Mouse (Mus musculus): ENCODE measurements around the gene Me1. TPM values are rescaled to one million over a fixed set of nuclear protein-coding genes. Genes with fewer than 3 reads are reported as not detected.

Me1 gene
- polyA plus RNA-seq, 1 experiment from 2014 or later, result 21.7 TPM

DNA sequence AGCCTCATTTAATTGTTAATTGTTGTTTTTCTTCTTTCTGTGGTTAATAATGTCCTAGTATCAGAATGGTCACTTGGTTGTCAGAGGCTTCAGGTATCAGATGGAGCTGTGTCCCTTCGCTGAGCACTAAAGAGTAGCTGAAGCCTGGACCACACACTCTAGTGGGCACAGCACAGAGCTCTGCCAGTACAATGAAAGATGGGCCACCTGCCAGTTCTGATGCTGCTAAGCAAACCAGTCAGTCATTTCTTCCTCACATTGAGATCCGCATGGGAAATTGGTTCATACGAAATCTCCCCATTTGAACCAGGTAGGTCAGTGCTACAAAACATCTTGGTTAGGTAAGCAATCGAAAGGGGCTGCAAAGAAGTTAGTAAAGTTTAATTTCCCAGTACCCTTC, 141.1 kb downstream of the Me1 start:
- Histone ChIP-seq H3K27me3 (ENCODE audit: insufficient read depth, low read length) (no peaks in the 10 kb centered on the region), H3K27ac (no peak overlapping the region), H3K4me3 (replicated peaks; ENCODE audit: low read depth, low read length) (no peak overlapping the region), H3K9ac (ENCODE audit: low read depth, low read length) (no peak overlapping the region), H3K4me1 (replicated peaks; ENCODE audit: insufficient read depth, low read length) (no peaks in the 10 kb centered on the region), H3K36me3 (ENCODE audit: insufficient read depth, low read length) (peaks cover 30% of the 10 kb centered on the region), H3K9me3 (replicated peaks; ENCODE audit: low read length) (no peaks in the 10 kb centered on the region), H3K4me2 (ENCODE audit: low read length) (no peak overlapping the region)
- no peak for TF ChIP-seq CTCF (IDR thresholded peaks at IDR 0.05; ENCODE audit: low read depth)
- DNase-seq (ENCODE audit: low spot score), result no peak
- no peak for ATAC-seq (replicated peaks; ENCODE audit: low FRiP score, low read depth)
- WGBS, result 80% methylated on average over 4 of the region's 4 CpGs

DNA sequence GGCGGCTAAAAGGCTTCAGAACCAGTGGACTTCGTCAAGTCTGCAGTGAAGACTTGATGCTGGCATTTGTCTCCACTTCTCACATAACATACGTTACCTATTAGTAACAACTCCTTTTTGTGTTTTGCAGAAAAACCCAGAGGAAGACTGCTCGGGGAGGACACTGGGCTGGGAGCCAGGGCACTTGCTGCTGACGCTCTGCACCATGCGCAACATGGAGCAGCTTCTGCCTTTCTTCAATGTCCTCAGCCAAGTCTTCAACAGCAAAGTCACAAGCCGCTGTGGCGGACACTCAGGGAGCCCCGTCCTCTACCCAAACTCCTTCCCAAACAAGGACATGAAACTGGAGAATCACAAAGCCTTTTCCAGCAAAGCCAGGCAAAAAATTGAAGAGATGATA, 141.9 kb downstream of the Me1 start:
- peaks cover 25% of the 10 kb centered on the region for H3K36me3 ChIP-seq (ENCODE audit: insufficient read depth, low read length)
- no peaks in the 10 kb centered on the region for H3K9me3 ChIP-seq (replicated peaks; ENCODE audit: low read length)
- no peak for ATAC-seq (replicated peaks; ENCODE audit: low FRiP score, low read depth)
- H3K9ac ChIP-seq (ENCODE audit: low read depth, low read length), result no peak overlapping the region
- no peaks in the 10 kb centered on the region for H3K4me1 ChIP-seq (replicated peaks; ENCODE audit: insufficient read depth, low read length)
- no peak for TF ChIP-seq CTCF (IDR thresholded peaks at IDR 0.05; ENCODE audit: low read depth)
- no peak for DNase-seq (ENCODE audit: low spot score)
- H3K27ac ChIP-seq, result no peak overlapping the region
- WGBS, result 85% methylated on average over 9 of the region's 9 CpGs
- H3K27me3 ChIP-seq (ENCODE audit: insufficient read depth, low read length), result no peaks in the 10 kb centered on the region
- H3K4me3 ChIP-seq (replicated peaks; ENCODE audit: low read depth, low read length), result no peak overlapping the region
- H3K4me2 ChIP-seq (ENCODE audit: low read length), result no peak overlapping the region

DNA sequence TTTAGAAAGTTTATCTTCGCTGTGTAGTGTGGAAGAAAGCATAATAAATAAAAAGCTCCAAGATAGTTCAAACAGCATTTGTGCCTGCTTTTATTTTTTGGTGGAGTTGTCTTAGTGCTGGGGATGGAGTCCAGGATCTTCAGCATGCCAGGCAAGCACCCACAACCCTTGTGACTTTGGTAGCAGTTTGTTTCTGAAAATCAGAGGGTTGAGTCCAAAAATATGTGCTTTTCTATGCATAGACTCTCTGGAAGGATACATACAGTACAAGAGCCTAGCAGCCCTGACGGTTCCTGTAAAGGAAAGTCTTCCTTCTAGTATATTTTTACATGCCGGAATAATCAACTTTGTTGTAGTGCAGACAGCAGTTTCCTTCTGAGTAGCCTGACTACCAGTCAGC, 145.0 kb downstream of the Me1 start:
- H3K9ac ChIP-seq (ENCODE audit: low read depth, low read length), result no peak overlapping the region
- H3K4me1 ChIP-seq (replicated peaks; ENCODE audit: insufficient read depth, low read length), result no peaks in the 10 kb centered on the region
- H3K27me3 ChIP-seq (ENCODE audit: insufficient read depth, low read length), result no peaks in the 10 kb centered on the region
- WGBS, result 87% methylated on average over 3 of the region's 3 CpGs
- no peak overlapping the region for H3K27ac ChIP-seq
- no peaks in the 10 kb centered on the region for H3K9me3 ChIP-seq (replicated peaks; ENCODE audit: low read length)
- H3K4me3 ChIP-seq (replicated peaks; ENCODE audit: low read depth, low read length), result no peak overlapping the region
- TF ChIP-seq CTCF (IDR thresholded peaks at IDR 0.05; ENCODE audit: low read depth), result no peak
- ATAC-seq (replicated peaks; ENCODE audit: low FRiP score, low read depth), result no peak
- H3K36me3 ChIP-seq (ENCODE audit: insufficient read depth, low read length), result peaks cover 18% of the 10 kb centered on the region; the same call in 1 of the 2 replicates
- no peak overlapping the region for H3K4me2 ChIP-seq (ENCODE audit: low read length)
- no peak for DNase-seq (ENCODE audit: low spot score)

DNA sequence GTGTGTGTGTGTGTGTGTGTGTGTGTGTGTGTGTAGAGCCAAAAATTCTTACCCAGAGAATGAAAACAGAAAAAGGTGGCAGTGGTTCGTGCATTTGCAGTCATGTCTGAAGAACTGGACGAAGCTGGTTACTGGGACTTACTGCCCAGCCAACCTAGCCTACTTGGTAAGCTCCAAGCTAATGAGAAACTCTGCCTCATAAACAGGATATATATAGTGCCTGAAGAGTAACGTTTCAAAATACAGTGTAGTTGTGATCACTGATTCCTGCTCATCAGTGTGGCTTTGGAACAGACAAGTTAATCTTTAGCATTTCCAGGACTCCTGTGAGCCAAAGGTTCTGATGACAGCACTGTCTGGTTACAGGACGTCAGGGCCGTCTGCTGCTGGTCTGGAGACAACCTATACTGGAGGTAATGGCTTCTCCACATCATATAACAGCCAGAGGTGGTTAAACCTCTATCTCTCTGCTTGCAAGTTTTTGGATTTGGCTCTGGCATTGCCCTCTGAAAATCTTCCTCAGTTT, 146.1 kb downstream of the Me1 start:
- no peaks in the 10 kb centered on the region for H3K27me3 ChIP-seq (ENCODE audit: insufficient read depth, low read length)
- H3K4me2 ChIP-seq (ENCODE audit: low read length), result no peak overlapping the region
- 73% methylated on average over 5 of the region's 5 CpGs for WGBS
- peak; percentile 9 for DNase-seq (ENCODE audit: low spot score)
- peak; percentile 74; the same call in 1 of the 2 replicates for ATAC-seq (replicated peaks; ENCODE audit: low FRiP score, low read depth)
- H3K9ac ChIP-seq (ENCODE audit: low read depth, low read length), result no peak overlapping the region
- H3K36me3 ChIP-seq (ENCODE audit: insufficient read depth, low read length), result peaks cover 20% of the 10 kb centered on the region; the same call in 1 of the 2 replicates
- no peak for TF ChIP-seq CTCF (IDR thresholded peaks at IDR 0.05; ENCODE audit: low read depth)
- H3K9me3 ChIP-seq (replicated peaks; ENCODE audit: low read length), result no peaks in the 10 kb centered on the region
- H3K27ac ChIP-seq, result no peak overlapping the region
- no peaks in the 10 kb centered on the region for H3K4me1 ChIP-seq (replicated peaks; ENCODE audit: insufficient read depth, low read length)
- no peak overlapping the region for H3K4me3 ChIP-seq (replicated peaks; ENCODE audit: low read depth, low read length)

DNA sequence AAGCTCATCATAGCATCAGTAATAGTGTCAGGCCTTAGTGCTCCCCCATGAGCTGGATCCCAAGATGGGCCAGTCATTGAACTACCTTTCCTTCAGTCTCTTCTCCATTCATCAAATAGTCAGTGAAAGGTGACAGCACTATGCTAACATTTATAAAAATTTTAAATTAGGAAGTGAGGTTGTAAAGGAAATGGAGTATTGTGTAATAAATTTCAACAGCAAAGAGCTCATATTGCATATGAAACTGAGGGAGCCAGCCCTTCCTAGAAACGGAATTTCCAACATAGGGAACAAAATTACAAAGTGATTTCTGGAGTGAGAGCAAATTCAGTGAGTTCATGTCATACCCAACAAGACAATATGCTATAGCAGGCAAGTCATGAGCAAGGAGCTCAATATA, 151.2 kb downstream of the Me1 start:
- H3K4me1 ChIP-seq (replicated peaks; ENCODE audit: insufficient read depth, low read length), result no peaks in the 10 kb centered on the region
- peaks cover 27% of the 10 kb centered on the region for H3K36me3 ChIP-seq (ENCODE audit: insufficient read depth, low read length)
- H3K27me3 ChIP-seq (ENCODE audit: insufficient read depth, low read length), result no peaks in the 10 kb centered on the region
- WGBS, result 67% methylated on average over 1 of the region's 1 CpGs
- no peak for TF ChIP-seq CTCF (IDR thresholded peaks at IDR 0.05; ENCODE audit: low read depth)
- no peak for DNase-seq (ENCODE audit: low spot score)
- ATAC-seq (replicated peaks; ENCODE audit: low FRiP score, low read depth), result no peak
- H3K9ac ChIP-seq (ENCODE audit: low read depth, low read length), result no peak overlapping the region
- H3K4me3 ChIP-seq (replicated peaks; ENCODE audit: low read depth, low read length), result no peak overlapping the region
- no peaks in the 10 kb centered on the region for H3K9me3 ChIP-seq (replicated peaks; ENCODE audit: low read length)
- H3K27ac ChIP-seq, result no peak overlapping the region
- H3K4me2 ChIP-seq (ENCODE audit: low read length), result no peak overlapping the region

DNA sequence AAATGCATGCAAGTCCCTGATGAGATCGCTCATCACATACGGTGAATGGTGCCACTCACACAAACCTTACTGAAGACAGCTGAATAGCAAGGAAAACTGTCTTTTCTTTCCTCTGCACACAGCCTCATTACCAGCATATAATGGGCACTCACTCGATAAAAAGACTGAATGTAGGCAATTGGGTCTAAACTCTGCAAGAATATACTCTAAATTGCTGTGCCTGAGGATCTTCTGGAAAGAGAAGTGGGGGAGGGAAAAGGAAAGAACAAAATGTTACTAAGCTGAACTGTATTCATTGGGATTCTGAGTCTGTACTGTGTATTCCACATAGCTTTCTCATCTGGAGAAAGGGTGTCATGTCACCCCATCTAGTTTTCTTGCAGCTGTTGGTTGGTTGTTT, 152.3 kb downstream of the Me1 start:
- no peak for ATAC-seq (replicated peaks; ENCODE audit: low FRiP score, low read depth)
- Histone ChIP-seq H3K4me1 (replicated peaks; ENCODE audit: insufficient read depth, low read length) (no peaks in the 10 kb centered on the region), H3K9me3 (replicated peaks; ENCODE audit: low read length) (no peaks in the 10 kb centered on the region), H3K4me2 (ENCODE audit: low read length) (no peak overlapping the region), H3K27ac (no peak overlapping the region), H3K27me3 (ENCODE audit: insufficient read depth, low read length) (no peaks in the 10 kb centered on the region), H3K4me3 (replicated peaks; ENCODE audit: low read depth, low read length) (no peak overlapping the region), H3K36me3 (ENCODE audit: insufficient read depth, low read length) (peaks cover 24% of the 10 kb centered on the region), H3K9ac (ENCODE audit: low read depth, low read length) (no peak overlapping the region)
- DNase-seq (ENCODE audit: low spot score), result no peak
- 93% methylated on average over 3 of the region's 3 CpGs for WGBS
- TF ChIP-seq CTCF (IDR thresholded peaks at IDR 0.05; ENCODE audit: low read depth), result no peak

DNA sequence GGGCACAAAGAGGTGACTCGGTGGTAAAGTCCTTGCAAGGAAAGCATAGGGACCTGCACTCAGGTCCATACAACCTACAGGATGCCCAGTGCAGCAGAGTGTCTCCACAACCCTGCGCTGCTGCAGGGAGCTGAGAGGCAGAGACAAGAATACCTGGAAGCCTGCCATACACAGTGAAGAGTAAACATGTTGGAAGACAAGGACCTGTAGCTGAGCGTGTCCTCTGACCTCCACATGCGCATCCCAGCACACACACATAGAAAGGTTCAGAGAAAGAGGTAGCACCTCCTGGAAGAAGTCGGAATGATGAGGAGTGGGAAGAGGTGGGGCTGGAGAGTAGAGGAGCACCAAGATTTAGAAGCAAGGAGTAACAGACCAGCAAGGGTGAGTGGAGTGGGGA, 161.7 kb downstream of the Me1 start:
- DNase-seq (ENCODE audit: low spot score) (no peak), ATAC-seq (replicated peaks; ENCODE audit: low FRiP score, low read depth) (no peak)
- Histone ChIP-seq H3K27ac (no peak overlapping the region), H3K9ac (ENCODE audit: low read depth, low read length) (no peak overlapping the region), H3K36me3 (ENCODE audit: insufficient read depth, low read length) (peaks cover 18% of the 10 kb centered on the region; the same call in 1 of the 2 replicates), H3K27me3 (ENCODE audit: insufficient read depth, low read length) (no peaks in the 10 kb centered on the region), H3K9me3 (replicated peaks; ENCODE audit: low read length) (no peaks in the 10 kb centered on the region), H3K4me1 (replicated peaks; ENCODE audit: insufficient read depth, low read length) (no peaks in the 10 kb centered on the region), H3K4me2 (ENCODE audit: low read length) (no peak overlapping the region), H3K4me3 (replicated peaks; ENCODE audit: low read depth, low read length) (no peak overlapping the region)
- TF ChIP-seq CTCF (IDR thresholded peaks at IDR 0.05; ENCODE audit: low read depth), result no peak
- 85% methylated on average over 5 of the region's 5 CpGs for WGBS

Other genes with a start within 250 kb of the Me1 start
- 8.2 and 9.3 TPM in 2 replicates for gene Ube2cbp, start 231.0 kb downstream of the Me1 start, polyA plus RNA-seq (2015; fragmentation: Nextera tagmentation; extraction: Ambion mirVana)
- gene Dop1a, start 228.8 kb downstream of the Me1 start, polyA plus RNA-seq (2015; fragmentation: Nextera tagmentation; extraction: Ambion mirVana), result 7.5 and 9.7 TPM in 2 replicates
- gene Pgm3, start 124.1 kb downstream of the Me1 start, polyA plus RNA-seq (2015; fragmentation: Nextera tagmentation; extraction: Ambion mirVana), result 32.6 and 35.7 TPM in 2 replicates
- 5.4 and 6.2 TPM in 2 replicates for gene Rwdd2a, start 124.0 kb downstream of the Me1 start, polyA plus RNA-seq (2015; fragmentation: Nextera tagmentation; extraction: Ambion mirVana)
- 7.1 and 7.2 TPM in 2 replicates for gene Prss35, start 47.7 kb upstream of the Me1 start, polyA plus RNA-seq (2015; fragmentation: Nextera tagmentation; extraction: Ambion mirVana)
- gene Snap91, start 184.7 kb upstream of the Me1 start, polyA plus RNA-seq (2015; fragmentation: Nextera tagmentation; extraction: Ambion mirVana), result 20.9 and 21.6 TPM in 2 replicates